Mouse (Mus musculus): ENCODE measurements at regions not wholly inside any gene's neighbourhood (a gene's known extent, or its start where the extent isn't known, plus 50 kb on each side); places are given as distances from the start of the nearest gene placed in this dataset.

GRCm38 (mm10) chr15:87091048-87091777 lies 452.9 kb upstream of the Fam19a5 start:
- no peak for DNase-seq (ENCODE audit: low spot score in 2 of 2)

- no peak for DNase-seq (ENCODE audit: low spot score in 2 of 2)
Measured at GRCm38 (mm10) chr15:87097206-87097605, 446.9 kb upstream of the Fam19a5 start.

- DNase-seq (ENCODE audit: low spot score in 2 of 2) = no peak
Measured at GRCm38 (mm10) chr15:87101146-87101545, 443.0 kb upstream of the Fam19a5 start.

GRCm38 (mm10) chr15:87102211-87102610 lies 441.9 kb upstream of the Fam19a5 start:
- no peak for DNase-seq (ENCODE audit: low spot score in 2 of 2)

- no peak for DNase-seq (ENCODE audit: low spot score in 2 of 2)
Measured at GRCm38 (mm10) chr15:87105951-87106350, 438.1 kb upstream of the Fam19a5 start.

GRCm38 (mm10) chr15:87107701-87108100 lies 436.4 kb upstream of the Fam19a5 start:
- no peak for DNase-seq (ENCODE audit: low spot score in 2 of 2)

- no peak for DNase-seq (ENCODE audit: low spot score in 2 of 2)
Measured at GRCm38 (mm10) chr15:87108411-87108810, 435.7 kb upstream of the Fam19a5 start.

GRCm38 (mm10) chr15:87122656-87123055 lies 421.4 kb upstream of the Fam19a5 start:
- DNase-seq (ENCODE audit: low spot score in 2 of 2) = no peak

- no peak for DNase-seq (ENCODE audit: low spot score in 2 of 2)
Measured at GRCm38 (mm10) chr15:87125427-87126148, 418.5 kb upstream of the Fam19a5 start.

- no peak for DNase-seq (ENCODE audit: low spot score in 2 of 2)
Measured at GRCm38 (mm10) chr15:87138870-87139269, 405.2 kb upstream of the Fam19a5 start.

GRCm38 (mm10) chr15:87169136-87169535 lies 375.0 kb upstream of the Fam19a5 start:
- DNase-seq (ENCODE audit: low spot score in 2 of 2) = no peak

- no peak for DNase-seq (ENCODE audit: low spot score in 2 of 2)
Measured at GRCm38 (mm10) chr15:87170890-87171289, 373.2 kb upstream of the Fam19a5 start.

GRCm38 (mm10) chr15:87173096-87173495 lies 371.0 kb upstream of the Fam19a5 start:
- no peak for DNase-seq (ENCODE audit: low spot score in 2 of 2)

GRCm38 (mm10) chr15:87178646-87179045 lies 365.5 kb upstream of the Fam19a5 start:
- DNase-seq (ENCODE audit: low spot score in 2 of 2) = no peak

GRCm38 (mm10) chr15:87180836-87181235 lies 363.3 kb upstream of the Fam19a5 start:
- DNase-seq (ENCODE audit: low spot score in 2 of 2) = no peak

- no peak for DNase-seq (ENCODE audit: low spot score in 2 of 2)
Measured at GRCm38 (mm10) chr15:87184248-87184647, 359.9 kb upstream of the Fam19a5 start.

GRCm38 (mm10) chr15:87188816-87189455 lies 355.2 kb upstream of the Fam19a5 start:
- no peak for DNase-seq (ENCODE audit: low spot score in 2 of 2)

GRCm38 (mm10) chr15:87191901-87192300 lies 352.2 kb upstream of the Fam19a5 start:
- DNase-seq (ENCODE audit: low spot score in 2 of 2) = no peak

- no peak for DNase-seq (ENCODE audit: low spot score in 2 of 2)
Measured at GRCm38 (mm10) chr15:87196306-87196893, 347.7 kb upstream of the Fam19a5 start.

GRCm38 (mm10) chr15:87199641-87200040 lies 344.5 kb upstream of the Fam19a5 start:
- DNase-seq (ENCODE audit: low spot score in 2 of 2) = no peak

- no peak for DNase-seq (ENCODE audit: low spot score in 2 of 2)
Measured at GRCm38 (mm10) chr15:87200282-87201048, 343.6 kb upstream of the Fam19a5 start.

GRCm38 (mm10) chr15:87201055-87201454 lies 343.0 kb upstream of the Fam19a5 start:
- DNase-seq (ENCODE audit: low spot score in 2 of 2) = no peak

All from frontal cortex, postnatal 25 days (tissue).